Mouse (Mus musculus) intestine, embryonic 14.5 days (tissue): Measurements from ENCODE around the gene Foxa3. TPM values are rescaled to one million over a fixed set of nuclear protein-coding genes. Genes with fewer than 3 reads are reported as not detected.
A peak's percentile ranks its signal among the peaks of the same experiment; 100 is the strongest.

Experiments
- ATAC-seq: fragments of 200-750 bp; cut with Nextera tagmentation; replicated peaks from 2 replicates; pipeline ENCODE4 v1.8.0; 2017; ENCODE audit warnings: low read depth, moderate number of reproducible peaks, moderate TSS enrichment, moderate library complexity; ENCODE audit not compliant: low FRiP score, low TSS enrichment
- DNase-seq: peaks from one replicate; pipeline ENCODE4 v3.0.0-alpha.2; 2018; ENCODE audit warnings: low spot score
- H3K27ac ChIP-seq: fragments of 300-500 bp; sonication (generic); 2 replicates; pipeline ENCODE4 v1.5.1; 2014; ENCODE audit warnings: low read depth, mild to moderate bottlenecking, control low read depth
- H3K27me3 ChIP-seq: fragments of 300-500 bp; sonication (generic); replicated peaks from 2 replicates; pipeline ENCODE4 v1.6.1; 2014; ENCODE audit warnings: low read length, control low read depth; ENCODE audit not compliant: control insufficient read depth, insufficient read depth
- H3K36me3 ChIP-seq: fragments of 300-500 bp; sonication (generic); 2 replicates; pipeline ENCODE4 v1.6.1; 2014; ENCODE audit warnings: low read length, control low read depth; ENCODE audit not compliant: control insufficient read depth, insufficient read depth
- H3K4me1 ChIP-seq: fragments of 300-500 bp; sonication (generic); replicated peaks from 2 replicates; pipeline ENCODE4 v1.6.1; 2014; ENCODE audit warnings: low read length, control low read depth, mixed read lengths; ENCODE audit not compliant: control insufficient read depth, insufficient read depth
- H3K4me2 ChIP-seq: fragments of 300-500 bp; sonication (generic); 2 replicates; pipeline ENCODE4 v1.6.1; 2014; ENCODE audit warnings: low read length
- H3K4me3 ChIP-seq: fragments of 300-500 bp; sonication (generic); 2 replicates; pipeline ENCODE4 v1.5.1; 2014; ENCODE audit warnings: low read depth, low read length, control low read depth, mixed read lengths
- H3K9ac ChIP-seq: fragments of 300-500 bp; sonication (generic); 2 replicates; pipeline ENCODE4 v1.6.1; 2014; ENCODE audit warnings: mild to moderate bottlenecking, low read length
- H3K9me3 ChIP-seq: fragments of 300-500 bp; sonication (generic); 2 replicates; pipeline ENCODE4 v1.6.1; 2016; ENCODE audit warnings: low read length, control low read depth; ENCODE audit not compliant: control insufficient read depth
- WGBS: fragments of 180-500 bp; shearing (Covaris S2); extraction: QIAGEN DNeasy Blood & Tissue Kit; methylation state at CpG from one replicate; pipeline ENCODE4 v1.1.7; 2014; 5-methylcytosine and 5-hydroxymethylcytosine counted together
- polyA plus RNA-seq: library from polyadenylated mRNA; unstranded; fragments of >200 nt; fragmentation: Nextera tagmentation; extraction: Ambion mirVana; gene quantifications from 2 replicates; pipeline ENCODE4 v1.2.1, GENCODE M21; 2014

Foxa3 gene
- polyA plus RNA-seq, 1 experiment from 2014 or later, result 21.6 TPM

- Histone ChIP-seq H3K9me3 (no peaks in the 10 kb centered on the region), H3K27ac (no peak overlapping the region), H3K36me3 (no peaks in the 10 kb centered on the region), H3K4me3 (0 out of 2 replicates have a peak overlapping the region, but pooled peaks have one; percentile 6), H3K27me3 (peaks cover 34% of the 10 kb centered on the region), H3K9ac (no peak overlapping the region), H3K4me2 (peak overlapping the region; percentile 30), H3K4me1 (peaks cover 10% of the 10 kb centered on the region; the same call in 1 of the 2 replicates)
- no peak for DNase-seq
- ATAC-seq, result no peak
- WGBS, result 17% methylated on average over 8 of the region's 8 CpGs
These were observed 2.3 kb downstream of the Foxa3 start for GRCm38 (mm10) chr7:19021048-19021447.

GRCm38 (mm10) chr7:19017909-19018308 lies 5.4 kb downstream of the Foxa3 start:
- no peak for ATAC-seq
- Histone ChIP-seq H3K27me3 (peaks cover 26% of the 10 kb centered on the region), H3K9ac (no peak overlapping the region), H3K4me3 (no peak overlapping the region), H3K27ac (no peak overlapping the region), H3K4me1 (no peaks in the 10 kb centered on the region), H3K4me2 (no peak overlapping the region), H3K36me3 (no peaks in the 10 kb centered on the region), H3K9me3 (no peaks in the 10 kb centered on the region)
- no peak for DNase-seq
- 86% methylated on average over 7 of the region's 7 CpGs for WGBS

- no peaks in the 10 kb centered on the region for H3K36me3 ChIP-seq
- H3K9ac ChIP-seq, result no peak overlapping the region
- H3K4me3 ChIP-seq, result no peak overlapping the region
- no peak for DNase-seq
- H3K27ac ChIP-seq, result no peak overlapping the region
- 89% methylated on average over 4 of the region's 4 CpGs for WGBS
- peaks cover 10% of the 10 kb centered on the region; the same call in 1 of the 2 replicates for H3K27me3 ChIP-seq
- H3K9me3 ChIP-seq, result no peaks in the 10 kb centered on the region
- H3K4me2 ChIP-seq, result no peak overlapping the region
- H3K4me1 ChIP-seq, result peaks cover 10% of the 10 kb centered on the region
- no peak for ATAC-seq
These were observed 7.3 kb downstream of the Foxa3 start for GRCm38 (mm10) chr7:19016042-19016441.

- peaks cover 10% of the 10 kb centered on the region for H3K4me1 ChIP-seq
- ATAC-seq (no peak), DNase-seq (no peak)
- H3K36me3 ChIP-seq, result no peaks in the 10 kb centered on the region
- no peak overlapping the region for H3K27ac ChIP-seq
- 66% methylated on average over 15 of the region's 15 CpGs for WGBS
- H3K4me2 ChIP-seq, result no peak overlapping the region
- H3K4me3 ChIP-seq, result no peak overlapping the region
- H3K27me3 ChIP-seq, result no peaks in the 10 kb centered on the region
- 0 out of 2 replicates have a peak overlapping the region, but pooled peaks have one; percentile 3 for H3K9ac ChIP-seq
- no peaks in the 10 kb centered on the region for H3K9me3 ChIP-seq
These were observed 8.9 kb downstream of the Foxa3 start for GRCm38 (mm10) chr7:19014452-19014851.

- WGBS, result 39% methylated on average over 2 of the region's 2 CpGs
- Histone ChIP-seq H3K9ac (no peak overlapping the region), H3K27me3 (no peaks in the 10 kb centered on the region), H3K36me3 (no peaks in the 10 kb centered on the region), H3K4me1 (peaks cover 14% of the 10 kb centered on the region), H3K27ac (no peak overlapping the region), H3K4me2 (no peak overlapping the region), H3K9me3 (no peaks in the 10 kb centered on the region), H3K4me3 (no peak overlapping the region)
- DNase-seq, result no peak
- no peak for ATAC-seq
These were observed 10.5 kb downstream of the Foxa3 start for GRCm38 (mm10) chr7:19012882-19013281.

GRCm38 (mm10) chr7:19012025-19012621 lies 11.2 kb downstream of the Foxa3 start:
- peak overlapping the region; percentile 25 for H3K4me3 ChIP-seq
- no peaks in the 10 kb centered on the region for H3K9me3 ChIP-seq
- ATAC-seq (peak; percentile 22; the same call in 1 of the 2 replicates), DNase-seq (peak; percentile 70)
- no peaks in the 10 kb centered on the region for H3K27me3 ChIP-seq
- 3% methylated on average over 27 of the region's 31 CpGs for WGBS
- peak overlapping the region; percentile 62 for H3K9ac ChIP-seq
- H3K4me1 ChIP-seq, result peaks cover 14% of the 10 kb centered on the region
- peaks cover 4% of the 10 kb centered on the region for H3K36me3 ChIP-seq
- H3K4me2 ChIP-seq, result peak overlapping the region; percentile 60
- H3K27ac ChIP-seq, result peak overlapping the region; percentile 70

- H3K27me3 ChIP-seq, result no peaks in the 10 kb centered on the region
- ATAC-seq (no peak), DNase-seq (no peak)
- H3K4me2 ChIP-seq, result no peak overlapping the region
- H3K27ac ChIP-seq, result no peak overlapping the region
- no peaks in the 10 kb centered on the region for H3K9me3 ChIP-seq
- WGBS, result 75% methylated on average over 7 of the region's 7 CpGs
- no peak overlapping the region for H3K4me3 ChIP-seq
- H3K4me1 ChIP-seq, result peaks cover 22% of the 10 kb centered on the region
- H3K36me3 ChIP-seq, result peaks cover 18% of the 10 kb centered on the region
- no peak overlapping the region for H3K9ac ChIP-seq
These were observed 12.8 kb downstream of the Foxa3 start for GRCm38 (mm10) chr7:19010581-19010980.

GRCm38 (mm10) chr7:19007026-19007977 lies 16.0 kb downstream of the Foxa3 start:
- Histone ChIP-seq H3K36me3 (peaks cover 27% of the 10 kb centered on the region), H3K4me2 (peak overlapping the region; percentile 35), H3K9me3 (no peaks in the 10 kb centered on the region), H3K4me3 (peak overlapping the region; percentile 8; the same call in 1 of the 2 replicates), H3K27me3 (no peaks in the 10 kb centered on the region), H3K4me1 (peaks cover 35% of the 10 kb centered on the region), H3K9ac (0 out of 2 replicates have a peak overlapping the region, but pooled peaks have one; percentile 13), H3K27ac (peak overlapping the region; percentile 57)
- peak; percentile 79 for DNase-seq
- peak; percentile 66 for ATAC-seq
- 58% methylated on average over 13 of the region's 13 CpGs for WGBS
